Mouse (Mus musculus): ENCODE measurements around the gene Serpind1.

- no peak for TF ChIP-seq POLR2A (IDR thresholded peaks at IDR 0.05; ENCODE audit: insufficient read depth, low read depth, low read length)
- TF ChIP-seq CTCF (IDR thresholded peaks at IDR 0.05; ENCODE audit: insufficient read depth, low read depth, low read length) = no peak
These were observed 9.5 kb downstream of the Serpind1 start for GRCm38 (mm10) chr16:17340705-17341104.
